Mouse (Mus musculus): ENCODE measurements at regions not wholly inside any gene's neighbourhood (a gene's known extent, or its start where the extent isn't known, plus 50 kb on each side); places are given as distances from the start of the nearest gene placed in this dataset.
"Not testable (repeated sequence)": the region's sequence is repeated elsewhere in the genome, so short reads cannot be mapped to it uniquely, and the experiment has no call there.

DNA sequence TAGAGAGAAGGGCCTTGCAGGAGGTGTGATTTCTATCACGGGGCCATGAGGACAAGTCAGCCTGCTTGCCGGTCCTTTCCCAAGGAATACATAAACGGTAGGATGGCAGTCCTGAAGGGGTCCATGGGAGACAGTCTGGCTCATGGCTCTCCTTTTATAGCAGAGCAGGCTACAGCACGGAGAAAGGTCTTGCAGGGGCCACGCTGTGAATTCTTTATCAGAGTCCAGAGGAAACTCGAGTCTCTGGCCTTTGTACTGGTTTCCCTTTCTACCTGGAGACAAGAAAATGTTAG lies 1984.0 kb downstream of the 4930444P10Rik start:
- no peak for DNase-seq

GRCm38 (mm10) chr1:14108450-14109189 lies 1984.5 kb downstream of the 4930444P10Rik start:
- DNase-seq, result no peak

DNA sequence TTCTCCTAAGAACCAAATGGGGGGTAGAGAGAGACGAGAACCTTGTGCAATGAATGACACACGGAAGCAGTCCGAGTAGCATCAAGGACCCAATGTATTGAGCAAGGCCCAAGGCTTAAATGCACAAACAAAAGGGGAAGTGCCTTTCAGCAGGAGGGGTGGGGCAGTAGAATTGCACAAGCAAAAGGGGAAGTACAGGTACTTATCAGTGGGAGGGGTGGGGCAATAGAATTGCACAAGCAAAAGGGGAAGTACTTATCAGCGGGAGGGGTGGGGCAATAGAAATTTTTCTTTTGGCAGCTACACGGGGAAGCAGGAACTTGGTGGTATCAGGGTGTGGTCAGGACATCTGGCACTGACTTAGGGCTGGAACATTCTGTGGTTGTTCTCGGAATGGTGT lies 1987.6 kb downstream of the 4930444P10Rik start:
- not testable (repeated sequence) for DNase-seq

DNA sequence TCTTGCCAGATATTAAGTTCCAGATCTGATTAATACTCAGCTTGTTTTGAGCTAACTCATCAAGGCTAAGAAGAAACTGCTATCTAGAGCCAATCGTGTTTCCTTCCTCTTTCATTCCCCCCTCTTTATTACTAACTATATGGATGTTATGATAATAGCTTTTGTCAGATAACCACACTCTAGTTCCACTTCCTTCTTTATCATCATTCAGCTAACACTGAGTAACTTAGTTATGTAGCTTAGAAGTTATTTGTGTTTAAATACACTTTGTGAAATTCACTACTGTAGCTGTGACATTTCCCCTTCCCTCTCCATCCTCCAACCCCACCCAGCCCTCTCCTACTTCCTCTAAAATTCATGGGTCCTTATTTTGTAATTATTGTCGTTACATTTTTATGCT lies 1988.6 kb downstream of the 4930444P10Rik start:
- no peak for DNase-seq

DNA sequence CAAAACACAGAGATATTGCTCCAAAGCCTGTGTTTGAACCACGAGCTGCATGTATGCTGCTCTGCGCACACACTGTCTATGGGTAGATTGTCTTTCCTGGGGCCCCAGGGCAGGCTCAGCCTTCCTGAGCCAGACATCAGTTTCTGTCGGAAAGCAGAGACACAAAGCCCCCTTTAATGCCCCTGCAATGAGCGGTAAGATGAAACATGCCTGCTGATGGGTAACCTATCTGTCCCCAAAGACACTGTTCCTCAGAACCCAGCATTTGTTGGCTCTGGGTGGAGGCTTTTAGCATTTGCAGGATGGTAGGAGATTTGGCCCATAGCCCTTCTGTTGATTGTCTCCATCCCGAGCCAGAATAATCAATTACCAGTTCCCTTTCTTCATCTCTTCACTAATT lies 1994.1 kb downstream of the 4930444P10Rik start:
- DNase-seq, result no peak

- DNase-seq, result no peak
Measured at GRCm38 (mm10) chr1:14097567-14098228, 1995.4 kb downstream of the 4930444P10Rik start.

DNA sequence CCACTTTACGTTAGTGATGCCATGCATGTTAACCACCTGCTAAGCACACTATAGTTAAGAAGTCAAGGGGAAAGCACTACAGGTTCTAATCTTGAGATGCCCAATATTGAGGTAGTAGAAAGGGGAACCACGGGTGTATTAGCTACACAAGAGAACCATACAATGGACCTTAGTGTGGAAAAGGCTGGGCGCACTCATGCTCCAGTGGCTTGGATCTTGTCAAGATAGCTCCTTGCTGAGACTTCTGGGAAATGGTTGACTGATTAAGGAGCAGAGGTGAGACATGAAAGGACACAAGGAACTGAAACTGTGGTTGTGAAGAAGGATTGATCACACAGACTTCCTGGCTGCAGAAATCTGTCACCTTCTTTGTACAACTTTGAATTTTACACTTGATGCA lies 2028.3 kb downstream of the 4930444P10Rik start:
- DNase-seq, result no peak

- no peak for DNase-seq
Measured at GRCm38 (mm10) chr1:14036163-14036562, 2057.0 kb downstream of the 4930444P10Rik start.

DNA sequence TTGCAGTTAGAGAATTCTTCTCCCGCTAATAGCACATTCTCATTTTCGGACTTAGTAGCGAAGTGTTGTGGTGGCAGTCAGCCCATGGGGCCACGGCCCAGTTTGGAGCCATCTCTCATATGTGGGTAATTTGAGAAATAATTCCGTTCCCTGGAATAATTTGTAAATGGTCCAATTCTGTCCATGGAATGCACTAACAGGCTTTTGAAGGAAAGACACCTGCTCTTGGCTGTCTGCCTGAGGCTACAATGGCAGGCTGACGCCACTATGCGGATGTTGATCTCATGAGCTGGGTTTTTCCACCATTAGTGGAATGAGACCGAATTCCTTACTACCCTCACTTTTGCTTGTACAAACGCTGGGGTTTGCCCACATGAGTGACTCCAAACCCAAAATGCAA lies 2081.6 kb downstream of the 4930444P10Rik start:
- DNase-seq, result no peak

GRCm38 (mm10) chr1:14010789-14011188 lies 2082.3 kb downstream of the 4930444P10Rik start:
- no peak for DNase-seq

DNA sequence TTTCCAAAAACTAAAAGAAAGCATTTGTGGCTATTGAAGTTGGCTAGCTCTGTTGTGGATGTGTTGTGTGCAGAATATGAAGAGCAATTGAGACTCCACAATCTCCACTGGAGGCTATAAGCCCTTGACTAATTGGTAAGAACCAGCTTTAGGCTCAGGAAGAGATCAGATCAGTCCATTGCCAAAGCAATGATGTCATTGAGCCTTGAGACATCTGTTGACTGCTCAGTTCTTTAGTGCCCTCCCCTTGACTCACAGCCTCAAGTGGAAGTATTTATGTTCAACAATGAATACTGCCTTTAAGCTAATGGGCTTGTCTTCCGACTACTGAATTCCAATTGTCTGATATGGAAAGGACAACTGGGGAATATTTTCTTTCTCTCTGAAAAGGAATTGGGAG lies 2090.6 kb downstream of the 4930444P10Rik start:
- DNase-seq, result no peak

GRCm38 (mm10) chr1:14001431-14001830 lies 2091.7 kb downstream of the 4930444P10Rik start:
- no peak for DNase-seq

DNA sequence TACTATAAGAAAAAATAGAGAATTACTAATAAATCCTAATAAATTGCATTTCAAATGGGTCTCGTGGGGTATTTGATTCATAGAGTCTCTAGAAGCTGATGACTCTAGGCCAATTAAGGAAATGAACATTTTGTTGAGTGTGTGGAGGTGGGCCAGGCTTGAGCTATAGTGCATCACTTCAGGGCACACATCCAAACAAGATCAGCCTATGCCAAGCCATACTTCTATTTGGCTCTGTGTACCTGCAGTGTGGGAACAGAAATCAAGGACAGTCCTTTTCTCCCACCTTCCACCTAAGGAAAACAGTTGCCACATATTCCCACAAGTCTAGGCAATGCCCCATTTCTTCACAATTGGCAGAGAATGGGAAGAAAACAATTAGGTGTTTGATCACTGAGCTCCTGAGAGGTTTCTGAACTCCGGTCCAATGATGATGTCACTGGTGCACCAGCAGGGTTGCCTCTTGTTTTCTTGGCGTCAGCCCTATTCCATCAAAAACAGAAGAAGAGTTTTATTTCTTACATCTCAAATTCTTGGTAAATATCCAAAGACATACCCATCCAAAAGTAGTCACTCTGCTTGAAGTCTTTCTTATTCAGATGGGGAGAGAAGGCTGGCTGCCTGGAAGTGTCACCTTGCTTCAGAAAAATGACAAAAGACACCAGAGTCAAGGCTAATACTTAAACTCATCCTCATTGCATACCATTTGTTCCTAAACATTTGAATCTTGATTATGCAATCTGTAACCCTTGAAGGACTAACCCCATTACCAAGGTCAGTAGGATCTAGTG lies 2092.3 kb downstream of the 4930444P10Rik start:
- no peak for DNase-seq

- DNase-seq, result no peak
Measured at GRCm38 (mm10) chr1:13998178-13998708, 2094.9 kb downstream of the 4930444P10Rik start.

- DNase-seq, result no peak
Measured at GRCm38 (mm10) chr1:13993825-13994509, 2099.2 kb downstream of the 4930444P10Rik start.

- no peak for DNase-seq
Measured at GRCm38 (mm10) chr1:13992978-13993377, 2100.1 kb downstream of the 4930444P10Rik start.

DNA sequence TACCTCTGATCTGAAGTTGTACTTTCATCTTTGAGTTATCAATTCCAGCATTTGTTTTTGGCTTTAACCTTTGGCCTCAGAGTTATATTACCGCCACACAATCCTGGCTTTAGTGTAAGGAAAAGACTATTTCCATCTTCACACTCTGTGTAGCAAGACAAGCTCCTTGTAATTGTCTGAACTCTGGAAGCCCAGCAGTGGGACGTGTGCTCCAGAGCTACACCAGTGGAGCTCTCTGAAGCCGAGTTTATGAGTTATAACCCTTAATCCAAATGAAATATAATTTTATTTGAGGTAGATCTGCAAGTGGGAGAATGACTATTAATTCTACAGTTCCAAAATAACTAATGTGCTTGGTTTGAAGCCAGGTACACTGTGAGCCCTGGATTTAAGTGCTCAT lies 2103.8 kb downstream of the 4930444P10Rik start:
- DNase-seq, result no peak

DNA sequence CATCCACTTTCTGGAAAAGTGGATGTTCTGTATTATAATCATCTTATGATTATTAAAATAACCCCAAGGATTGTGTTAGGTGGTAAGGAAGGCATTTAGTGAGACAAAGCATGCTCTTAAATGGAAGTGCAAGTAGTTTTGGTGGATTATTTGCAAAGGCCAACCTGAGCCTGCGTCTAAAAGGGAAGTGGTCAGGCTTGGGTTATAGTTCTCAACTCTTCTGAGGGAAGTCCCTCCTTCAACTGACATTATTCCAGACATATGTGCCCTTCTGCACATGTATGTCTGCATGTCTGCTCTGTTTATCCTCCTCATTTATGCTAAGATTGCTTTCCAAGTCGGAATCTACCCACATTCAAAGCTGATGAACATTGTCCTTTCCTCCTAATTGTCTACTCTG lies 2108.3 kb downstream of the 4930444P10Rik start:
- DNase-seq, result no peak

- DNase-seq, result no peak
Measured at GRCm38 (mm10) chr1:13980273-13980672, 2112.9 kb downstream of the 4930444P10Rik start.

DNA sequence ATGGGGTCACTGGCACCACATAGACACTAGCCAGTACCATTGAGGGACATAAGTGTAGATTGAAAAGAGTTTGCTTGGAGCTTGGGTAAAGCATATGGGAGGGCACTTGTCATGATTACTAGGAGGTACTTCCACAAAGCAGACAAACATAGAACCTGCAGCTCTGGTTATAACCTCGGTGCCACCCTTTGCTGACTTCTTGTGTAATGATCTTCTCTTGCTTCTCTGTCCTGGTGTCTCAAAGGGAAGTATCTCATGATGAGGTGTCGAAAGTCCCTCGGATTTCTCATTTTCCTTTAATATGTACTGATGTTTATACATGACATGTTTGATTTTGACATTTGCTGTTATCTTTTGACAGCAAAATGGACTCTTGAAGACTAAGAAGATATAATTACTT lies 2114.5 kb downstream of the 4930444P10Rik start:
- DNase-seq, result no peak

- DNase-seq, result no peak
Measured at GRCm38 (mm10) chr1:13977207-13977606, 2115.9 kb downstream of the 4930444P10Rik start.

- DNase-seq, result no peak
Measured at GRCm38 (mm10) chr1:13949241-13949640, 2143.9 kb downstream of the 4930444P10Rik start.

DNA sequence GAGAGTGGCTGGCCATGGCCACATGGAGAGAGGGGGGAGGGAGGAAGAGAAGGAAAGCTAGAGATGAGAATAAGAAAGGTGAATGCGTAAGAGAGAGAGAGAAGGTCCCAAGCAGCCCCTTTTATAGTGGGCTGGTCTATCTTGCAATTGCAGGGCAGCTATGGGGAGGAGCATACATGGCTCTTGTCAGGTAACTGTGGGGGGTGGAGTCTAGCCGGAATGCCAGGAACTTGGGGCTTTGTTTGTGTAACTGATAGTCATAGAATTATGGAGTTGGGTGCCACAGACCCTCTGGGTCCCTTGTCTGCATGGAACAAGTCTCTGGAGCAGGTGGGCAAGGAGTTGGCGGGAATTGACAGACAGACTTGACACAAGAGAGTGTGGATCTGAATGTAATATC lies 2151.8 kb downstream of the 4930444P10Rik start:
- DNase-seq, result no peak

All from liver (tissue).